Mouse (Mus musculus) cerebellum, adult 11 months (tissue): ENCODE data around the gene S100pbp.
"Not testable (repeated sequence)": the region's sequence is repeated elsewhere in the genome, so short reads cannot be mapped to it uniquely, and the experiment has no call there.

Experiments
- DNase-seq: peaks from one replicate; pipeline ENCODE4 v3.0.0; 2022

S100pbp gene

GRCm38 (mm10) chr4:129220376-129221089, 31.0 kb upstream of the S100pbp start:
- DNase-seq: peak; percentile 70

DNA sequence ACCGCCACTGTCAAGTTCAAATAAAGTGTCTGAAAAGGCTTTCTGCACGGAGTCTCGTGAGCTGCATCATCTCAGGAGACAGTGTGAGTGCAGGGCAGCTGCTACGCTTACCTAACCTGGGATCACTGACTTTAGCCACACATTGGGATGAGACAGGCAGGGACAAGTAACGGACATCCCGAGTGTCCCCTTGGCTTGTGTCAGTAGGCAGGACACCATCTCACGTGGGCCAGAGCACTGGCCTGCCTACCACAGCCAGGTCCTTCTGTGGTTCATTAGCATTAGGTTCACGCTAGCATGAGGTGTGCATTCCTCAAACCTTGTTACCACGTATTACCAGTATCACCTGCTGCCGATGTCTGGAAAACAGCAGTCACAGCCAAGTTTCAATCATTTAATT, 29.7 kb upstream of the S100pbp start:
- no peak for DNase-seq

DNA sequence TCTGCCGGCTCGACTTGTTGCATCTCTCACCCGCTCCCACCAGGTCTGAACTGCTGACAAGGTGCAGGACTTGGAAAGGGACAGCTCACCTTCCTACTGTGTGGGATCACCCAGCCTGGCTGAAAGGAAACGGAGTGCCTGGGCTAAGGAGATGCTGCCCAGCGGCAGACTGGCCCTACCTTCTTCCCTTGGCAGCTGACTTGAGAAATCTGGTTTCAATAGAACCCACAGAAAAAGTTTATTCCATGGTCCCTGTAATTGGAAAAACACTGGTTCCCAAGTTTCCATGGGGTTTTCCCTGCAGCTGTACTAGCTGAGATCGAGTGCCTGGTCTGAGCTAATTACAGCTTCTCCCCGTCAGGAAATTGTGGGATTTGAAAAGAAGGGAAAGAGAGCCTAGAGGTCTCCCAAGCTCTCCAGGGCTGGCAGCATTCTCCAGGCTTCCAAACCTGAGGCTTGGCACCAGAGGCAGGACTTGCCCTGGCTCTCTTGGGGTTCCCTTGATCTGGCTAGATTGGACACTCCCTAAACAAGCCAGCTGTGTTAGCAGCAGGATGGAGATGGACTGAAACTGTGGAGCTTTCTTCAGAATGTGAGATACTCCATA, 29.1 kb upstream of the S100pbp start:
- DNase-seq: no peak

DNA sequence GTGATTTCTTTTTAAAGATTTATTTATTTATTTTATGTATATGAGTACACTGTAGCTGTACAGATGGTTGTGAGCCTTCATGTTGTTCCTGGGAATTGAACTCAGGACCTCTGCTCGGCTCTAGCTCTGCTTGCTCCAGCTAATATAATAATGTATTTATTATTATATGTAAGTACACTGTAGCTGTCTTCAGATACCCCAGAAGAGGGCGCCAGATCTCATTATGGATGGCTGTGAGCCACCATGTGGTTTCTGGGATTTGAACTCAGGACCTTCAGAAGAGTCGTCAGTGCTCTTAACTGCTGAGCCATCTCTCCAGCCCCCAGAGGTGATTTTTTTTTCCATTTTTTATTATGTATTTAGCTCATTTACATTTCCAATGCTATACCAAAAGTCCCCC, 23.0 kb upstream of the S100pbp start:
- DNase-seq: not testable (repeated sequence)

DNA sequence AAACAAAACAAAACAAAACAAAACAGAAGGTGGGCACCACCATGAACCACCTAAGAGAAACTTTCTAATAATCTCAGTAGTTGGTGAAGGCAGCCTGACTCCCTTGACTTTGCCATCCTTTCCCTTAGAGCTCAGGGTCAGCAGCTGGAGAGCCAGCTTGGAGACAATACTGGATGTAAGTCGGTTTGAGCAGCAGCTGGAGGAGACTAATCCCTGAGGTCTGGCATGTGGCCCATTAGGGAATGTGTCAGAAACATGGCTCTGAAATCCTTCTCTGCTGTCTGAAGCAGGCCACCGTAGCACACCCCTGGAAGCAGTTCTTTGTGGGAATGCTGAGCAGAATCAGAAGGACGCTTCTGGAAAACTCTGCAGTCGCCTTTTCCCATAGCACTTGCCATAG, 21.9 kb upstream of the S100pbp start:
- DNase-seq: no peak

- no peak for DNase-seq
These were observed 20.0 kb upstream of the S100pbp start for GRCm38 (mm10) chr4:129209504-129209903.

DNA sequence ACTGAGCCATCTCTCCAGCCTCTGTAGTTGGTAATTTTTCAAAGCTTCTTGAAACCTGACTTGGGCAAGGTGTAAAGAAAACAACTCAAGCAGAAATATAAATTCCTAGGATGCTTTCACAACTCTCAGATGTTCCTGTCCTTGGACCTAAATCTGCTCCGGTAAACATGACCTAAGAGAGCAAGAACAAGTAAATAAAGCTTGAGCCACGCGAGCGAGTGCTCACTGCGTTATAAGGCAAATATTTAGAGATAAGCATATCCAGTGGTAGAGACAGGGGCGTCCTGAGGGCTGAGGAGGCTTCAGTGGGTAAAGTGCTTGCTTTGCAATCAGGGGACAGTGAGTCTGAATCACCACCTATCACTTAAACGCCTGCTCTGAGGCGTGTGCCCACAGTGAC, 17.3 kb upstream of the S100pbp start:
- DNase-seq: no peak

- DNase-seq: no peak
These were observed 15.1 kb upstream of the S100pbp start for GRCm38 (mm10) chr4:129204655-129205054.

- DNase-seq: no peak
These were observed 8.0 kb upstream of the S100pbp start for GRCm38 (mm10) chr4:129197514-129197913.

DNA sequence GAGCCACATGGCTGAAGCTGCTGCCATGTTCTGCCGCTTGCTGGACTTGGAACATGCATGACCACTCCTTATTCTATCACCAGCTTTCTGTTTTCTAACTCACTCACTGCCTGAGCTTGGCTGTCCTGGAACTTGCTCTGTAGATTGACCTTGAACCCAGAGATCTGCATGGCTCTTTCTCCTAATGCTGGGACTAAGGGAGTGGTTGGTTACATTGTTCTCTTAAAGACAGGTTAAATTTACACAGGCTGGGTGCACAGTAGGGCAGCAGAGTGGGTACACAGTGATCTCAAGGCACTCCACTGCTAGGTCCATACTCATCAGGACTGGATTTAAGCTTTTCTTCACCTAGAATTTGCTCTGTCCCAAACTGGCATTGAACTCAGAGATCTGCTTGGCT, 4.8 kb upstream of the S100pbp start:
- no peak for DNase-seq

DNA sequence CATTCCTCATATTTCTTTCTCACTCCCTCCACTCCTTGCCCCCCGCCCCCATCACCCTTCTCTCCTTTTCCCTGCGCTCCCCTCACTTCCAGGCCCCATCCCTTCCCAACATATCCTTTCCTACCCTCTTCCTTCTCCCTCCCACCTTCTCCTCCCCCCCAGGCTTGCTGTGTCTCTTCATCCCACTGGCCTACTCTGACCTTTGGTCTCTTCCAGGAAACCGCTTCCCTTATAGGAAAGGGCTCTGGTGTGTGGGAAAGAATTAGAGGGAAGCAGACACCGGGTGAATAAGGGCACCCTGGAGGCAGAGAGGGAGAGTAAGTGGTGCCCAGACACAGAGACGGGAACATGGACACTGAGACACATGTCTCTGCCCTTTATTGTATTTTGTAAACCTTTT, 2.2 kb upstream of the S100pbp start:
- no peak for DNase-seq

DNA sequence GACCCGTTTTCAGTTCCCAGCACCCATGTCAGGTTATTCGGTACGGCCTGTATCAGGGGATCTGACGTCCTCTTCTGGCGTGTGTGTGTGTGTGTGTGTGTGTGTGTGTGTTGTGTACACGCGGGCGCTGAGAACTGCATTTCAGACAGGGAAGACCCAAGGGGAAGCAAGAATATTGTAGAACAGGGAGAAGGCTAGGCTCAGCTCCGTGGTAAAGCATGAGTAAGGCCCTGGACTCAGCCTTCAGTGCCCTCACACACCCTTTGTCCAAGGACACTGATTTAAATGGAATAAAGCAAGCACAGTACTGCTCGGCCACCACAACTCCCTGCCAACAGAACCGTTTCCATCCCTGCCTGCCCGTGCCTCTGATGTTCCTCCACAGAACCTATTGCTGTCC, 1.0 kb upstream of the S100pbp start:
- DNase-seq: peak; percentile 22

DNA sequence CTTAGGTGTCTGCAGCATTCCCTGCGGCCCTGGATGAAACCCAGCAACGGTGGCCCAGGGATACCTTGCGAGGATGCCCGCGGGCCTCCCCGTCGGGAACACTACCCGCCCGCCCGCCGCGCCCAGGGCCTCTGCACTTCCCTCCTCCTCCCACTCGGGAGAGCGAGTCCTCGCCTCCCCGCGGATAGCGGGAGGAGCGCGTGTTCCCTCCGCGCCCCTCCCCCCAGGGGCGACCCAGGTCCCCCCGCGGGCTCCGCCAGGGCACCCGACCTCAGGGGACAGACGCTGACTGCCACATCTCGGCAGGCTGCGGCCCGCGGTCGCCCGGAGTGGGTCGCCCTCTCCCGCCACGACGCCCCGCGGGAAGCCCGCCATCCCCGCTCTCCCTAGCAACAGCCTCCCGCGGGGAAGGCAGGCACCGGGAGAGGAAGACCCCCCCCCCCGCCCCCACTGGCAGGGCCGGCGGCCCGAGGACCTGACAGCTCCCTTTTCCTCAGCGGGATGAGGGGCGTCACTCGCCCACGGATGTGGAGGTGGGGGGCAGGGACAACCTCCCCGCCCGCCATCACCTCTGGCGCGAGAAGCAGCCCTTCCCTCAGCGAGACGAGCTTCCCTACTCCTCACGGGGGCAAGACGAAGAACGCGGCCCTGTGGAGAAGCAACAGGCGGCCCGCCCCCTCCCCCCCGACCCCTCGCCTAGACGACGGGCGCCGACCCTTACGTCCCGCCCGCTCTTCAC, 555 bp downstream of the S100pbp start:
- peak; percentile 70 for DNase-seq

- no peak for DNase-seq
These were observed 1.4 kb downstream of the S100pbp start for GRCm38 (mm10) chr4:129188041-129188659.

DNA sequence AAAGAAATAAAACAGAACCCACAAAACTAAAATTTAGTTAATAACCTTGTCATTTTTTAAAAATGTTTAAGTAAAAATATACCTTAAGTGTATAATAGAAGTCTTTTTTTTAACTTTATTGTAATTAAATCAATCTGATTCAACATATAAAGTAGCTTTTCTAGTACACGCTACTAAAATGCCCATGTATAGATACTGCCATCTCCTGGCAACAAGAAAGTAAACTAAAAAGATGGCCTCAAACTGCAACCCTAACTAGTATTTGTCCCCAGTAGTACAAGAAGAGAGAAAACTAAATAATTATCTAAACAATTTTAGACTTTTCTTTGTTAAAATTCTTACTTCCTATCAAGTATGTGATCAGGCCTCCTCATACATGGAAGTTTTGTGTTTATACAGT, 10.0 kb downstream of the S100pbp start:
- DNase-seq: no peak

- no peak for DNase-seq
These were observed 17.0 kb downstream of the S100pbp start for GRCm38 (mm10) chr4:129172529-129172928.

DNA sequence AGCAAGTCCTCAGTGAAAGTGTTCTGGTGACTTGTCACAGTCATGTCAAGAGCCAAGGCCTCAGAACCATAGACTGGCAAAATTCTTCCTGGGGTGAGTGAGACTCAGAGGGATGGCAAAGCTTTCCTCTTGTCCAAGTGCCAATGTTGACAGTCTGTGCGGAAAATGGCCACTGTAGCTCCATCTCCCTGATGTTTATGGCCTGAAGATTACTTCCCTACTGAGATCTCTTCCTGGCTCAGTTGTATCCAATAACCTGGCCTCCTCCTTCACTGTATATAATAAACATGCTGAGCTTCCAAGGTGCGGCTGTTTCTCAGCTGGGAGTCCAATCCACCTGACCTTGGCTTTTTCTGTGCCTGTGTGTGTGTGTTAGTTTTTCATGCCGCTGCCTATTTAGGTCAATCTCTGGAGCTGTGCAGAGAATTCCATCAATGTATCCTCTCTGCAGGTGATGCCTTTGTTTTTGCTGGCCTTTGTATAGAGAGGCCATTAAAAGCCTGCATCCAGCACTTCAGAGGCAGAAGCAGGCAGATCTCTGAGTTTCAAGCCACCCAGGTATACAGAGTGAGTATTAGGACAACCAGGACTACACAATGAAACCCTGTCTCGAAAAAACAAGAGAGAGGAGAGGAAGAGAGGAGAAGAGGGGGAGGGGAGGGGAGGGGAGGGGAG, 27.8 kb downstream of the S100pbp start:
- peak; percentile 41 for DNase-seq

DNA sequence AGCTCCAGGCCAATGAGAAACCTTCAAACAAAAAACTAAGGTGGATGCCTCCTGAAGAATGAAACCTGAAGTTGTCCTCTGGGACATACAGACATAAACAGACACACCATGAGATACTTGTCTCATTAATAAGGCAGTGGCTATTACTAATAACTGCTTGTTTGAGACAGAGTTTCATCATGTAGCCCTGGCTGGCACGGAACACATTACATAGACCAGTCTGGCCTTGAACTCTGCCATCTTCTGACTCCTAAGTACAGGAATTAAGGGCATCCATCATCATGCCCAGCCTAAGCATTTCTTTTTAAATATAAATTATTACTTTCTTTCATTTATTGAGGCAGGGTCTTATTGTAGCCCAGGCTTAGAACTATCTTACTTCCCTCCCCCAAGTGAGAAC, 28.5 kb downstream of the S100pbp start:
- no peak for DNase-seq

- DNase-seq: no peak
These were observed 31.0 kb downstream of the S100pbp start for GRCm38 (mm10) chr4:129158549-129158948.

DNA sequence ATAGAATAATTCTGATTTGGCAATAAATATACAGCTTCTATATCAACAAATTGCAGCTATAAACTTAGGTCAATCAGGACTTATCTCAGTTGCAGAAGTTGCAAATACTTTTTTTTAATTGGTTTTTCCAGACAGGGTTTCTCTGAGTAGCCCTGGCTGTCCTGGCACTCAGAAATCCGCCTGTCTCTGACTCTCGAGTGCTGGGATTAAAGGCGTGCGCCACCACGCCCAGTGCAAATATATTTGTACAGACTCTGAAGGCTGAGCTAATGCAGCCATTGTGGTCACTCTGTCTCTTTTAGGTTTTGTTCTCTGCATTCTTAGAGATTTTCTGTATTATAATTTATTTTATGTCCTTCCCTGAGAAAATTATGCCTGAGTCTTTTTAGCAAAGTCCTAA, 32.0 kb downstream of the S100pbp start:
- DNase-seq: no peak

GRCm38 (mm10) chr4:129151276-129151811, 38.2 kb downstream of the S100pbp start:
- DNase-seq: no peak

DNA sequence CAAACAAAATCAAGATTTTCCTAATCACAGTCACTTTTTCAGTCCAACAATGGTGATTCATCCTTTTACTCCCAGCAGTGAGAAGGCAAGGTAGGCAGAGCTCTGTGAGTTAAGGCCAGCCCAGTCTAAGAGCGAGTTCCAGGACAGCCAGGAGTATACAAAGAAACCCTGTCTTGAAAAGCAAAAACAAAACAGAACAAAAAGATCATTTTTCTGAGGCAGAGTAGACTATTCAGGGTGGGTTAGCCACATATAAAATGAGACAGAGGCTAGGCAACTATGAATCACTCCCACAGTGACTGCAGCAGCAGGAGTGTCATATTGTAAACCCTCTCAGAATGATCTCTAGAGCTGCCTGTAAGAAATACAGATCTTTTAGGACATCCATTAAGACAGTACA, 40.2 kb downstream of the S100pbp start:
- no peak for DNase-seq

GRCm38 (mm10) chr4:129147552-129148103, 41.9 kb downstream of the S100pbp start:
- DNase-seq: no peak
